Mouse (Mus musculus) kidney, postnatal 25 days (tissue): ENCODE data around the gene Anks4b.

Source experiments
- DNase-seq, 2 experiments: peaks; one replicate each; pipeline ENCODE4 v3.0.0; 2021; ENCODE audit warnings: mixed read lengths in 2 of 2

Gene Anks4b

GRCm38 (mm10) chr7:120189369-120190149 lies 15.9 kb downstream of the Anks4b start:
- peak; percentile 82 to 83 for DNase-seq

- DNase-seq = peak; percentile 86 to 94
These were observed 16.6 kb downstream of the Anks4b start for GRCm38 (mm10) chr7:120190150-120190665.

- no peak for DNase-seq
These were observed 18.5 kb downstream of the Anks4b start for GRCm38 (mm10) chr7:120192207-120192606.

DNA sequence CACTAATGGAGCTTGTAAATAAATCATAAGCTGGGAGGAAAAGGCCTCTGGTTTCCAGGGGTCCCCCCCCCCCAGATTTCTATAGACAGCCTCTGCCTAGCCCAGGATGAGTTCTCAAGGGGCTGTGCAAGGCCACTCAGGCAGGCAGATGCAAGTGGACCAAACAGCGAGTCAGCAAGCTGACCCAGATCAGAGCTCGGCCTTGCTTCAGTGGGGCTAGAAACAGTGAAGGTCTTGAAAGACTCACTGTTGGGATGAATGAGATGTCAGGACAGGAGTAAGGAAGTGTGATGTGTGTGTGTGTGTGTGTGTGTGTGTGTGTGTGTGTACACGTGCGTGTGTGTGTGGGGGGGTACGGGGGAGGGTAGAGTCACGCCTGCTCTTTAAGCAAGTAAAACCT lies 19.2 kb downstream of the Anks4b start:
- DNase-seq = no peak

DNA sequence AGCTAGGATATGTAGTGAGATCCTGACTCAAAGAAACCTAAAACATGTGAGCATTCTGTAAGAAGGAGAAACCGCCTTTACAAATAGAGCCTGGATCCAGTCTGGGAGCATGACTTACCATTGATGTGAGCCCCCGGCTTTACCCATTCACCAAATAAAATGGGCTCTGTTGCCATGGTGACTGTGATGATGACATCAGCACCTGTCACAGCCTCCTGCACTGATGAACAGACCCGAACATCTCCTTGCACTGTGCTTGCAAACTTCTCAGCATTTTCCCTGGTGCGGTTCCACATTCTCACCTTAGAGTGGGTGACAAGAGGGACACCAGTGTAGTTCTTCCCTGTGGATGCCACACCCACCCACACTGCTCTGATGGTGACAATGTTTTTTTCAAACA lies 21.5 kb downstream of the Anks4b start:
- no peak for DNase-seq

GRCm38 (mm10) chr7:120201231-120201744 lies 27.6 kb downstream of the Anks4b start:
- DNase-seq = peak; percentile 80 to 89

DNA sequence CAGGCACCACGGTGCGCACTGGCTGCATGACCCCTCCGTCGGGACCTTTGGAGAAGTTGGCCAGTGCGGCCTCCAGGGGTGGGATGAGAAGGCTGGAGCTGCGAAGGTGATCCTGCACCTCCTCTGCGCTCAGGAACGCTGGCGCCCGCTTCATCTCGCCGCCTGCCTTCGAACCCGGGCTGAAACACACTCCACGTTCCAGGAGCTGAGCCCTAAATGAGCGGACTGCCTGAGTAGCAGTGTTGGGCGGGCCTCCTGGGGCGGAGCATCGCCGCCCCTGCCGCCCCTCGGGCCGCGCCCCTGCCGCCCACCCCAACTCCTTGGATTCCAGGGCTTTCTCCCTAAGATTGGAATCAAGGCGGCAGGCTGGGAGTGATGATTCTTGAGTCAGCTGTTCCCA lies 28.1 kb downstream of the Anks4b start, which contains the start of gene Crym:
TSS of gene Crym (minus strand) at position 341 of the 400 bp plus-strand sequence.
- peak; percentile 18 to 53 for DNase-seq

DNA sequence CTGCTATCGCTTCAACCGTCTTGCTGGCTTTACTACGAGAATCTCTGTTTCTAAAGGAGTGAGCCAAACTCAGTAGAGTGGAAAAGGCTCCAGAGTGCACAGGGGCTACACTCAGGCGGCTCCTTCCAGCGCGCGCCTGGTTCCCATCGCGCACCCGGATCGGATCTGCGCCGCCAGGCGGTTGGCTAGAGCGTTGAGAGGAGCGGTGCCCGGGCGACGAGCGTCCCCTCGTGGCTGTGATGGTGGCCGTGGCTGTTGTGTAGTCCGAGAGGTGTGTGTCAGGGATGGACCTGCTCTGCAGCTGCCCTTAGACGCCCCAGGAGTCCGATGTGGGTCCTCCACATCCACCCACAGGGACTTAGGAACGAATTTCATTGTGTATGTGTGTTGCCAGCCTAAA lies 30.1 kb downstream of the Anks4b start, which contains the start of gene Abca14:
TSS of gene Abca14 (plus strand) at position 173 of the 400 bp plus-strand sequence.
- DNase-seq = peak; percentile 89 to 91

DNA sequence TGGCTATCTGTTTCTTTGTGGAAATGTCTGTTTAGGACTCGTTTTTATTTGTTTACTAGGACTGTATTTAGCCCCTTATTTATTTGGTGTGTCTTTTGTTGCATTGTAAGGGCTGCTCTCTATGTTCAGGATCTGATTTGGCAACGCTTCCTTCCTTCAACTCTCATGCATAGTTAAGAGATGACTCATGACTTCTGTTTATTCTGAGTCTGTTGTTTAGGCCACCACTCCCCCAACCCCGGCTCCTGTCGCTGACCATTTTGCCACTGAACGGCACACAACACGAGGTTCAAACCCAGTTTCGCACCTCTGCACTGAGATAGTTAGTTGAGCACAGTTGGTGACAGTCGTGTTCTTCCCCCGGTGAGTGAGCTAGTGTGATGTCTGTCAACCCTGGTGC lies 32.3 kb downstream of the Anks4b start:
- DNase-seq = no peak

- DNase-seq = no peak
These were observed 54.9 kb downstream of the Anks4b start for GRCm38 (mm10) chr7:120228541-120228940.
